Mouse (Mus musculus): ENCODE data around the gene Filip1l. TPM values are rescaled to one million over a fixed set of nuclear protein-coding genes. Genes with fewer than 3 reads are reported as not detected.

Filip1l gene
- total RNA-seq, 1 experiment: 7.4 TPM

DNA sequence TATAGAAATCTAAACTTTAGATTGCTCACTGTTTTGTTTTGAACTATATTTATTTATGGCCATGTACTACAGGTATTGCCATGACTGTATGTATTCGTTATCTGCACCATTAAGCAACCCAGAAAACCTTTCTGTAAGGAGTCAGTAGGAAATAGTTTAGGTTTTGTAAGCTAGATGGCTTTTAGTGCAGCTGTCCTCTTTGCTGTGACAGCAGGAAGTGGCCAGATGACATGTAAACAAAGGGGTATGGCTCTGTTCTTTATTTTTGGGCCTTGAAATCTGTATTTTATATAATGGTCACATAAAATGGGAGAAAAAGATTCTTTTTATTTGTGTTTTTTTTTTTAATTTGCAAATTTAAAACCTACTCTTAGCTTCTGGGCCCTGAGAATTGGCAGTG, 181.9 kb downstream of the Filip1l start:
- H3K9me3 ChIP-seq (ENCODE audit: control insufficient read depth, insufficient read depth, low read depth, low read length): no peaks in the 10 kb centered on the region
- no peak overlapping the region for H3K4me3 ChIP-seq (ENCODE audit: insufficient read depth in 1 of 2, low read depth in 1 of 2, low read length in 2 of 2, poor library complexity in 1 of 2, severe bottlenecking in 1 of 2)
- no peaks in the 10 kb centered on the region for H3K36me3 ChIP-seq (ENCODE audit: control insufficient read depth, insufficient read depth, low read length, poor library complexity, severe bottlenecking)
- in situ Hi-C loops (cut with MboI; ENCODE audit: low sequenced_read_pairs in 2 of 2, unreplicated experiment in 2 of 2): no loop called here
- no peak overlapping the region for H3K9ac ChIP-seq (ENCODE audit: insufficient read depth, low read depth, low read length, poor library complexity, severe bottlenecking)
- no peak overlapping the region for H3K27ac ChIP-seq (ENCODE audit: insufficient read depth, low read depth, low read length, poor library complexity, severe bottlenecking)
- H3K4me1 ChIP-seq (ENCODE audit: control insufficient read depth in 2 of 2, insufficient read depth in 2 of 2, low read length in 2 of 2, poor library complexity in 1 of 2): no peaks in the 10 kb centered on the region
- no peak for TF ChIP-seq CHD2 (IDR thresholded peaks at IDR 0.05; ENCODE audit: low read depth, low read length)
- DNase-seq (ENCODE audit: low read depth, low spot score): no peak

DNA sequence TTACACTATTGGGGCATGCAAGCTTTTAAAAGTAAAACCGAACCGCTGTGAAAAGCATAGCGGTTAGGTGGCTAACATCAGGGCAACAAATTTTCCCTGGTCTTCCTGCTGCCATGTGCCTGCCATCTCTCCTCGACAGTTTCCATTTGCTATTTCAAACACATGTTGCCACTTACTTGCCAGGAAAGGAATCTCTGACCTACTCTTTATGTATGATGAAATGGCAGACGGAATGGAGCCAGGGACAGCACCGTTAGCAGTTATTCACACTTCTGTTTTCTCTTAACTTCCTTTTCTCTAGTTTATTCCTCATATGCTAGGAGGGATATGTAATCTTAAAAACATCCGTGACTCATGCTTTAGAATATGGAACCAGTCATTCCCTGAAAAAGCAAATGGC, 183.6 kb downstream of the Filip1l start:
- no peak for DNase-seq (ENCODE audit: low read depth, low spot score)
- no peaks in the 10 kb centered on the region for H3K4me1 ChIP-seq (ENCODE audit: control insufficient read depth in 2 of 2, insufficient read depth in 2 of 2, low read length in 2 of 2, poor library complexity in 1 of 2)
- no peak overlapping the region for H3K4me3 ChIP-seq (ENCODE audit: insufficient read depth in 1 of 2, low read depth in 1 of 2, low read length in 2 of 2, poor library complexity in 1 of 2, severe bottlenecking in 1 of 2)
- in situ Hi-C loops (cut with MboI; ENCODE audit: low sequenced_read_pairs in 2 of 2, unreplicated experiment in 2 of 2): no loop called here
- H3K9ac ChIP-seq (ENCODE audit: insufficient read depth, low read depth, low read length, poor library complexity, severe bottlenecking): no peak overlapping the region
- no peaks in the 10 kb centered on the region for H3K36me3 ChIP-seq (ENCODE audit: control insufficient read depth, insufficient read depth, low read length, poor library complexity, severe bottlenecking)
- H3K9me3 ChIP-seq (ENCODE audit: control insufficient read depth, insufficient read depth, low read depth, low read length): no peaks in the 10 kb centered on the region; the same call in 1 of the 2 replicates
- TF ChIP-seq HCFC1 (IDR thresholded peaks at IDR 0.05; ENCODE audit: borderline replicate concordance, insufficient read depth, low read length) (no peak), ZC3H11A (IDR thresholded peaks at IDR 0.05; ENCODE audit: borderline replicate concordance, low read depth, low read length) (no peak)
- H3K27ac ChIP-seq (ENCODE audit: insufficient read depth, low read depth, low read length, poor library complexity, severe bottlenecking): no peak overlapping the region

DNA sequence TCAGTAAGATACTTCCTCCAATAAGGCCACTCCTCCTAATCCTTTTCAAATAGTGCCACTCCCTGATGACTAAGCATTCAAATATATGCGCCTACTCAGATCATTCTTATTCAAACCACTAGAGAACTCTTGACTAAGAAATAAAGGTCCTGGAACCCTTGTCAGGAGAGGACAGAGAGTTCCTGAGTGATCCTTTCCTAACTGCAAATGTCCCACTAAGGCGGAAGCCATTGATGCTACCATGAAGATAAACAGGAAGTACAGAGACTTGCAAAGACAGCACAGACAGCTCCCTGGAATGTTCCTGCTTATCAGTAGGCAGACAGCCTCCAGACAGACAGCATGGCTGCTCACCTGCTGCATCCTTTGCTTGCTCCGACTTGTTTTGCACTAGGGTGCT, 190.3 kb downstream of the Filip1l start:
- no peaks in the 10 kb centered on the region; the same call in 1 of the 2 replicates for H3K9me3 ChIP-seq (ENCODE audit: control insufficient read depth, insufficient read depth, low read depth, low read length)
- no peak overlapping the region for H3K4me3 ChIP-seq (ENCODE audit: insufficient read depth in 1 of 2, low read depth in 1 of 2, low read length in 2 of 2, poor library complexity in 1 of 2, severe bottlenecking in 1 of 2)
- in situ Hi-C loops (cut with MboI; ENCODE audit: low sequenced_read_pairs in 2 of 2, unreplicated experiment in 2 of 2): no loop called here
- DNase-seq (ENCODE audit: low read depth, low spot score): peak; percentile 16
- no peak overlapping the region for H3K9ac ChIP-seq (ENCODE audit: insufficient read depth, low read depth, low read length, poor library complexity, severe bottlenecking)
- peaks cover 0 to 8% of the 10 kb centered on the region in 2 experiments; a peak in 1 of 4 replicates for H3K4me1 ChIP-seq (ENCODE audit: control insufficient read depth in 2 of 2, insufficient read depth in 2 of 2, low read length in 2 of 2, poor library complexity in 1 of 2)
- H3K36me3 ChIP-seq (ENCODE audit: control insufficient read depth, insufficient read depth, low read length, poor library complexity, severe bottlenecking): no peaks in the 10 kb centered on the region
- peak overlapping the region; percentile 88; the same call in 1 of the 2 replicates for H3K27ac ChIP-seq (ENCODE audit: insufficient read depth, low read depth, low read length, poor library complexity, severe bottlenecking)
- TF ChIP-seq MAFK (IDR thresholded peaks at IDR 0.05; ENCODE audit: insufficient read depth, low read depth, low read length): peak; percentile 43; the same call in 1 of the 2 replicates
- TF ChIP-seq ZC3H11A (IDR thresholded peaks at IDR 0.05; ENCODE audit: borderline replicate concordance, low read depth, low read length): no peak
- no peak for TF ChIP-seq CHD2 (IDR thresholded peaks at IDR 0.05; ENCODE audit: low read depth, low read length)
- TF ChIP-seq HCFC1 (IDR thresholded peaks at IDR 0.05; ENCODE audit: borderline replicate concordance, insufficient read depth, low read length): no peak

DNA sequence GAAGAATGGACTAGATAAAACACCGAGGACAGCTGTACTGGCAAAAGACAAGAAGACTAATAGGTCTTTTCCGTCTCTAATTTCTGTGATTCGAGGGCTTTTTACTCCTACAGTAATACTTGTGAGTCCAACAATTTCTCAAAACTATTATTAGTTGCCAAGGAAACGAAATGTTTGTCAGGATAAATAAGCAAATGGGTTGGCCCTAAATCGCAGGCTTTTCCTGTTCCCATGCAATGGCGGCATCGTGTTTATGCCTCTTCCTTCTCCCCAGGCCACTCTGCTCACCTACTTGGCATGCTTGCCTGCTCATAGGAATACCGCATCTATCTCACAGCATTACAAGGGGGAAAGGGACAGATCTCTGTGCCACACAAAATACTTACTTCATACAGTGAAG, 191.5 kb downstream of the Filip1l start:
- no peak for TF ChIP-seq MAFK (IDR thresholded peaks at IDR 0.05; ENCODE audit: insufficient read depth, low read depth, low read length)
- no peak for TF ChIP-seq CHD2 (IDR thresholded peaks at IDR 0.05; ENCODE audit: low read depth, low read length)
- TF ChIP-seq ZNF384 (IDR thresholded peaks at IDR 0.05; ENCODE audit: low read depth, low read length): no peak
- TF ChIP-seq HCFC1 (IDR thresholded peaks at IDR 0.05; ENCODE audit: borderline replicate concordance, insufficient read depth, low read length): no peak
- TF ChIP-seq ZC3H11A (IDR thresholded peaks at IDR 0.05; ENCODE audit: borderline replicate concordance, low read depth, low read length): no peak
- Histone ChIP-seq H3K9ac (ENCODE audit: insufficient read depth, low read depth, low read length, poor library complexity, severe bottlenecking) (no peak overlapping the region), H3K4me3 (ENCODE audit: insufficient read depth in 1 of 2, low read depth in 1 of 2, low read length in 2 of 2, poor library complexity in 1 of 2, severe bottlenecking in 1 of 2) (no peak overlapping the region), H3K27ac (ENCODE audit: insufficient read depth, low read depth, low read length, poor library complexity, severe bottlenecking) (no peak overlapping the region), H3K9me3 (ENCODE audit: control insufficient read depth, insufficient read depth, low read depth, low read length) (no peaks in the 10 kb centered on the region; the same call in 1 of the 2 replicates), H3K4me1 (ENCODE audit: control insufficient read depth in 2 of 2, insufficient read depth in 2 of 2, low read length in 2 of 2, poor library complexity in 1 of 2) (peaks cover 0 to 8% of the 10 kb centered on the region in 2 experiments; a peak in 1 of 4 replicates), H3K36me3 (ENCODE audit: control insufficient read depth, insufficient read depth, low read length, poor library complexity, severe bottlenecking) (no peaks in the 10 kb centered on the region)
- in situ Hi-C loops (cut with MboI; ENCODE audit: low sequenced_read_pairs in 2 of 2, unreplicated experiment in 2 of 2): no loop called here
- no peak for DNase-seq (ENCODE audit: low read depth, low spot score)

DNA sequence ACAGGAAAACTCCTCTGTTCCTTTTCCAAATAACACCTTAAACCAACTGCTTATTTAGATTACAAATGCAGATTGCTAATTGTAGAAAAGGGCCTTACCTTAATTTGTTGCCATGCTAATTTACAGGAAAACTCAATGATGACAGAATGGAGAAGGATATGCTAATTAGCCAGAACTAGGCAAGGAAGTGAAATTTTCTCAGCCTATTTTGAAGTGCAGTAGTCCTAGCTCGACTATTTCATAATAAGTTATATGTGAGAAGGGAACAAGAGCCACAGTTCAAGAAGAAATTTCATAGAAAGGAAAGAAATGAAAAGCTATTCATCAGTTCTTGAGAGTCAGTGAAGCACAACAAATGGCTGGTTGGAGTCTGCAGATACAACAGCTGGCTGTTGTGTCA, 193.5 kb downstream of the Filip1l start:
- no peaks in the 10 kb centered on the region for H3K36me3 ChIP-seq (ENCODE audit: control insufficient read depth, insufficient read depth, low read length, poor library complexity, severe bottlenecking)

More for the DNA sequence above, 193.5 kb downstream of the Filip1l start:
- TF ChIP-seq ZC3H11A (IDR thresholded peaks at IDR 0.05; ENCODE audit: borderline replicate concordance, low read depth, low read length): no peak
- TF ChIP-seq MAFK (IDR thresholded peaks at IDR 0.05; ENCODE audit: insufficient read depth, low read depth, low read length): no peak
- no peak for TF ChIP-seq CHD2 (IDR thresholded peaks at IDR 0.05; ENCODE audit: low read depth, low read length)
- TF ChIP-seq HCFC1 (IDR thresholded peaks at IDR 0.05; ENCODE audit: borderline replicate concordance, insufficient read depth, low read length): no peak
- no peak for TF ChIP-seq ZNF384 (IDR thresholded peaks at IDR 0.05; ENCODE audit: low read depth, low read length)
- H3K27ac ChIP-seq (ENCODE audit: insufficient read depth, low read depth, low read length, poor library complexity, severe bottlenecking): no peak overlapping the region
- no peak overlapping the region for H3K4me3 ChIP-seq (ENCODE audit: insufficient read depth in 1 of 2, low read depth in 1 of 2, low read length in 2 of 2, poor library complexity in 1 of 2, severe bottlenecking in 1 of 2)
- DNase-seq (ENCODE audit: low read depth, low spot score): no peak
- H3K9ac ChIP-seq (ENCODE audit: insufficient read depth, low read depth, low read length, poor library complexity, severe bottlenecking): no peak overlapping the region
- peaks cover 0 to 8% of the 10 kb centered on the region in 2 experiments; a peak in 1 of 4 replicates for H3K4me1 ChIP-seq (ENCODE audit: control insufficient read depth in 2 of 2, insufficient read depth in 2 of 2, low read length in 2 of 2, poor library complexity in 1 of 2)
- H3K9me3 ChIP-seq (ENCODE audit: control insufficient read depth, insufficient read depth, low read depth, low read length): no peaks in the 10 kb centered on the region; the same call in 1 of the 2 replicates
- in situ Hi-C loops (cut with MboI; ENCODE audit: low sequenced_read_pairs in 2 of 2, unreplicated experiment in 2 of 2): no loop called here
